Mouse (Mus musculus) adrenal gland, postnatal 10 days (tissue): Measurements from ENCODE around the gene Muc3. TPM values are rescaled to one million over a fixed set of nuclear protein-coding genes. Genes with fewer than 3 reads are reported as not detected.

ENCODE experiments used
- DNase-seq: peaks from one replicate; pipeline ENCODE4 v3.0.0; 2021; ENCODE audit warnings: mixed read lengths
- total RNA-seq, 2 experiments: library from RNA; stranded (reverse); gene quantifications; 2 replicates each; pipeline ENCODE4 v1.2.3; 2021

The Muc3 gene
- total RNA-seq, 2 experiments from 2014 or later, result not detected

DNA sequence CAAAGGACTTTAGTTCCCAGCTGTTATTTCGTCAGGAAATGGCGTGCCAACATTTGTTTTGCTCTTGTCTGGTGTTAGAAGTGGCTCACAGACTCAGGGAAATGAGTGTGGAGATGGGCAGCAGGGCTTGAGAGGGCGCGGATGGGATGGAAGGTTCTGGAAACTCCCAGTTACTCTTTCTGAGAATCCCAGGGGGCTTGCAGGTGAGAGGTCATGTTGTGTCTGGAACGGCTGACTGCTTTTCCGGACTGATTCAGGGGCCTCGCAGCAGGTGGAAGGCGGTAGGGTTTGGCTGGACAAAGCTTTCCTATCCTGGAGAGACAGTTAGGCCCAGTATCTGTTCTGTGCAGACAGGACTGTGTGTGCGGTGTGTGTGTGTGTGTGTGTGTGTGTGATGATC is 55.4 kb downstream of the Muc3 start:
- no peak for DNase-seq

DNA sequence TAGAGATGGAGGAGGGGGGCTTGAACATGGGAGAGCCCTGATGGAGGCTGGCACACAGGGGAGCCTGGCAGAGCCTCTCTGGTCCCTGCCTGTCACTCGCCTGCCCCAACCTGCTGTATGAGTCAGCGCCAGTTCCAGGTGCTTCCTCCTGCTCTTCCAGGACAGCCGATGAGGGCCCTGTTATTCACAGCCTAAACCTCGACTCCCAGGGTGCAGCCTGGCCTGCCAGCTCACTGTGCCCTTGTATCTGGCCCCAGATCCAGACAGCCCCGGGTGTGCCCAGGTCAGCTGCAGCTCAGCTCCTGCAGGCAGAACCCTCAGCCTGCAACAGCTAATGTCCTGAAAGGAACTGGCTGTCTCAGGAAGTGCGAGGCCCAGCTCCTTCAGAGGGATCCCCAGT is 57.6 kb downstream of the Muc3 start:
- DNase-seq, result no peak

DNA sequence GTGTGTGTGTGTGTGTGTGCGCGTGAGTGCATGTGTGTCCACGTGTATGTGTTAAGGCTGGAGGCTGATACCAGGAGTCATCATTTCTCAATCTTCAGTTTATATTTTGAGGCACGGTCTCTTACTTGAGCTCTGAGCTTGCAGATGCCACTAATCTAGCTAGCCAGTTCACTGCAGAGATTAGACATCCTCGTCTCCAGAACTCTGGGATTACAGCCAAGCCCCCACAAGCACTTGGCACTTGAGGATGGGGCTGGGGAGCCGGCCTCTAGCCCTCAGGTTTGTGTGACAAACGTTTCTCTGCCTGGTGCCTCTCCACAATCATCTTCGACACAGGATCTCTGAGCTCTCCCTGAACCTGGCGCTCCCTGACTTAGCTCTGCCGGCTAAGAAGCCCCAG is 58.3 kb downstream of the Muc3 start:
- no peak for DNase-seq

DNA sequence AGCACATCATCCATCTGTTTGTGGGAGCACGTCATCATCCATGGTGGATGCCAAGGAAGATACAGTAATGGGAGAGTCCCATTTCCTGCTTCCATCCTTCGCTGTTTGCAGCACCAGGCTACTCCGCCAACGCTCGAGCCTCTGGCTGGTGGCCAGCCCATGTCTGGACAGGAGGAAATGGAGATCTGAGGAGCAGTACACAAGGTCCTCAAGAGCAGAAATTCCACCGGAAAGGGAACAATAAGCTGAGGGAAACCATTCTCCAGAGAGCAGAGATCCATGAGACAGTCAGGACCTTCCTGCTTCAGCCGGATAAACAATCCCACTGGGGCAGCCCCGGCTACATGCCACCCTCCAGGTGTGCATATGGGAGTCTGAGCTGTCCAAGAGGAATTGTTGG is 61.7 kb downstream of the Muc3 start:
- peak; percentile 57 for DNase-seq

DNA sequence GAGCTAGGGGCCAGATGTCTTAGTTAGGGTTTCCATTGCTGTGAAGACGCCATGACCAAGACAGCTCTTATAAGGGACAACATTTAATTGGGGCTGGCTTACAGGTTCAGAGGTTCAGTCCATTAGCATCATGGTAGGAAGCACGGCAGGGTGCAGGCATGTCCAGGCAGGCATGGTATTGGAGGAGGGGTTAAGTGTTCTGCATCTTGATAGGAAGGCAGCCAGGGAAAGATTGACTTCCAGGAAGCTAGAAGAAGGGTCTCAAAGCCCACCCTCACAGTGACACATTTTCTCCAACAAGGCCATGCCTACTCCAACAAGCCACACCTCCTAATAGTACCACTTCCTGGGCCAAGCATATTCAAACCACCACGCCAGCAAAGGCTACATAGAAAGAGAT is 63.4 kb downstream of the Muc3 start:
- no peak for DNase-seq

DNA sequence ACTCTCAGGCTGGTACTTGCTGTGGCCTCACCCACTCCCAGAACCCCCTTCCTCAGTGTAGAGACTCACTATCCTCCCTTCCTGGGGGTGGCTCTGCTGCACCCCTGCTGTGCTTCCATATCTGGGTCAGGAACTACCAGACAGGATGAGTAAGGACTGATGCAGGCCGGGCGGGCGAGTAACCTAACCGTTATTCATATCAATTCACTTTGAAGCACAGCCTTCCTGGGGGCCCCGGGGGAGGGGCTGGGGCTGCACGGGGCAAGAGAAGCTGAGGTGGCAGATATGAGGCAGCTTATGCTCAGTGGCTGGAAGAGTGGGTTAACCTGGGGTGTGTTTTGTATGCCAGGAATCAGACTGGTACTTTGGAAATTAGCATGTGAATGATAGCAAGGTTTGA is 64.1 kb downstream of the Muc3 start:
- DNase-seq, result no peak

Other genes with a start within 250 kb of the Muc3 start
- gene Ift22, start 241.2 kb downstream of the Muc3 start, total RNA-seq, result 10 to 100 TPM; 24.5 to 27.5 TPM
- gene Fis1, start 196.0 kb downstream of the Muc3 start, total RNA-seq, result 100 to 1,000 TPM; 164 to 186 TPM
- 10 to 100 TPM; 10.7 to 13.6 TPM for gene Cldn15, start 182.7 kb downstream of the Muc3 start, total RNA-seq
- 10 to 100 TPM; 43.5 to 49.6 TPM for gene Plod3, start 162.3 kb downstream of the Muc3 start, total RNA-seq
- 10 to 100 TPM; 60.1 to 61.0 TPM for gene Znhit1, start 161.3 kb downstream of the Muc3 start, total RNA-seq
- gene Vgf, start 122.9 kb downstream of the Muc3 start, total RNA-seq, result 10 to 100 TPM in 1 of 2 experiments, 1 to 10 TPM in 1; 9.9 to 13.7 TPM
- 100 to 1,000 TPM; 105 to 106 TPM for gene Ap1s1, start 103.2 kb downstream of the Muc3 start, total RNA-seq
- 1 to 10 TPM; 1.4 to 4.6 TPM for gene Serpine1, start 77.1 kb downstream of the Muc3 start, total RNA-seq
- 10 to 100 TPM; 26.5 to 32.5 TPM for gene Trim56, start 33.1 kb downstream of the Muc3 start, total RNA-seq
- under 1 TPM; 0.24 to 0.51 TPM for gene Muc3a, start 63.1 kb upstream of the Muc3 start, total RNA-seq
- gene Ache, start 138.2 kb upstream of the Muc3 start, total RNA-seq, result 10 to 100 TPM; 11.6 to 21.3 TPM
- 10 to 100 TPM in 1 of 2 experiments, 1 to 10 TPM in 1; 7.6 to 11.5 TPM for gene Ufsp1, start 145.3 kb upstream of the Muc3 start, total RNA-seq
- gene Srrt, start 158.4 kb upstream of the Muc3 start, total RNA-seq, result 100 to 1,000 TPM; 130 to 173 TPM
- 10 to 100 TPM; 33.6 to 36.8 TPM for gene Trip6, start 165.1 kb upstream of the Muc3 start, total RNA-seq
- gene Slc12a9, start 184.3 kb upstream of the Muc3 start, total RNA-seq, result 10 to 100 TPM in 1 of 2 experiments, 1 to 10 TPM in 1; 9.2 to 12.6 TPM
- gene Ephb4, start 200.8 kb upstream of the Muc3 start, total RNA-seq, result 10 to 100 TPM; 71.9 to 73.6 TPM